Mouse (Mus musculus): ENCODE data around the gene 4930568D16Rik.

GRCm38 (mm10) chr2:35337419-35337818 lies 30.1 kb downstream of the 4930568D16Rik start:
- TF ChIP-seq POLR2A (IDR thresholded peaks at IDR 0.05; ENCODE audit: low read depth, low read length) (no peak), CTCF (conservative IDR thresholded peaks at IDR 0.05; ENCODE audit: insufficient read depth, insufficient read length, low read depth, low read length) (no peak)

All from kidney, adult 2 months (tissue).